Mouse (Mus musculus) yolk sac, embryonic 10.5 days (tissue): ENCODE data around the gene Emc4.

ENCODE experiments used
- DNase-seq: peaks from one replicate; pipeline ENCODE4 v3.0.0-alpha.2; 2017; ENCODE audit warnings: low spot score

Emc4 gene

DNA sequence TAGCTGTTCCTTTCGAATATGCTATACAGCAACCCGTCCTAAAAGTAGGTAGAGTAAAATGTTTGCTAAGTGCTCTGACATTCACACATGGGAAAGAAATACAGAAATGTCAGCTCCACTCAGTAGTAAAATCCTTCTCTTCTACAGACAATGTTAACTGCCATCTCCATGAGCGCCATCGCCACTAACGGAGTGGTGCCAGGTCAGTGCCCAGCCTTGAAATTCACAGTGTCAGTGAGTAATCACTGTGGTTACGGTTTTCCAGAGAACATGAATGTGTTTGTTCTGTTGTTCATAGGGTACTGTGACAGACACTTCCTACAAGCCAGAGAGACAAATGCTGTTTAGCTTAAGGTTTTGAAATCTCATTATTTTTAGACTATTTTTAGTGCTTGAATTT lies 30.6 kb downstream of the Emc4 start:
- no peak for DNase-seq

DNA sequence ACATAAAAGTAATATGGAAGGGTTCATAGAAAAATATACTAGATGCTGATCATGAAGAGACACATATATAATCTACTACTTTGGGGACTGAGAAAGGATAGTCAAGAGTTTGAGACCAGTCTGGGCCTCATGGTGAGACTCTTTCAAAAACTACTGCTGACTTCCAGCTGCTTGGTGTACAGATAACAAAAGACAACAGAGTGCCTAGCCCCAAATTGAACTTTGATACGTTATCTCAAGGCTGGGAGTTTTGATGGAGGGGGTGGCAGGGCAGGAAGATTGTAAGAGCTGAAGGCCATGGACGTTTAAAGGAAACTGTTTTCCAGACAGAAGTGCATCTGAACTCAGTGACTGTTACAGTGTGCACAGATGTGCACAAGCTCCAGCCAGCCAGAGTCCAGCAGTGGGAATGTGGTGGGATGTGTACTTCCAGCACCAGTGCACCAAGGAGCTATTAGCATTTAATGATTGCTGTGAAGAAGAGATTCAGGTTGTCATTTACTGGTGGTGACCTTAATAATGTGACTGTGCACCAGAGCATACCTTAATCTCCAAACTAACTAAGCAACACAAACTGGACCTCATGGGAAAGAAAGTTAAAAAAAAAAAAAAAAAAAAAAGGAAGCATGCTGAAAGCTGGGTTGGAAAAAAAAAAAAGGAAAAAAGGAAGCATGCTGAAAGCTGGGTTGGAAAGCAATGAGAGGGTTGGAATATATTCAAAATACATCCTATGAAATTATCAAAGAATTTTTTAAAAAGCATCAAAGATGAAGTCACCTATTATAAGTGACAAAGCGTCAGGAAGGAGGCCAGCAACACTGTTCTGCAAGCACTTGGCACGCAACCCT lies 35.6 kb downstream of the Emc4 start:
- DNase-seq = peak; percentile 19

DNA sequence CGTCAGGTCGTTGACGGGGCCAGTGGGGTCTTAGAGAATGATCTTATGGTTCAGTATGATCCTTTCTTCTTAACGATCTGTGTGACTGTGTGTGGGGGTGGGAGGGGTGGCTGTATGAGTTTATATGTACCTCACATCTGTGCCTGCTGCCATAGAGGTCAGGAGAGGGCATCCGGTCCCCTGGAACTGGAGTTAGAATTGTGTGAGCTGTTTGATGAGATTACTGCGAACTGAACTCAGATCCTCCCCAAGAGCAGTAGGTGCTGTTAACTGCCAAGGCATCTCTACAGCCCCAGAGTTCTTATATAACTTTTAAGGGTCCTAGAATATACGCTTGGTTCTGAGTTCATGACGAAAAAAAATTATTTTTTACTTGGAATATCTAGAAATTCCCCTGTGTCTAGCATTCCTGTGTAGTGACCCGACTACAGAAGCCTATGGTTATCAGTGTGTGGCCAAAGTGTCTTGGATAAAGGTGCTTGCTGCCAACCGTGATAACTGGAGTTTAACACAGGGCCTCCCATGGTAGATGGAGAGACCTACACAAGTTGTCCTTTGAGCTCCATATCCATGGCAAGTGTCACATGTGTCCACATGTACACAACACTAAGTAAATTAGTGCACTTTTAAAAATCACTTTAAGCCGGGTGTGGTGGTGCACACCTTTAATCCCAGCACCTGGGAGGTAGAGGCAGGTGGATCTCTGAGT lies 39.6 kb downstream of the Emc4 start:
- DNase-seq = no peak

DNA sequence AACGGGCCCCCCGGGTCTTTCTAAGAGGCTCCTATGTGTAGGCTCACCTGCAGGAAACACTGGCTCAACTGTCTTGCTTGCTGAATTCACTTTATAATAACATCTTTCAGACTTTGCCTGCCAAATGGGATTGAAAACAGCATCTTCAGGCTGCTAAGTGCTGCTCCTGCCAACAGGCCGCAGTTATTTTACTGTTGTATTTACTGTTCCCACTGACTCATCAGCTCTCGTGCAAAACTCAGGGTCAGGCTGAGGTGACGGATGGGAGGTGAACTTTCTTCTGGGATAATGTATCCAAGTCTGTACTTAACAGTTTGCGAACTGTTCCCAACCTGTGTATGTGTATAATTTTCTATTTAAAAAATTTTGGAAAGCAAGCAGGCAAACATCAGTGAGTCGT lies 48.9 kb downstream of the Emc4 start:
- DNase-seq = no peak

DNA sequence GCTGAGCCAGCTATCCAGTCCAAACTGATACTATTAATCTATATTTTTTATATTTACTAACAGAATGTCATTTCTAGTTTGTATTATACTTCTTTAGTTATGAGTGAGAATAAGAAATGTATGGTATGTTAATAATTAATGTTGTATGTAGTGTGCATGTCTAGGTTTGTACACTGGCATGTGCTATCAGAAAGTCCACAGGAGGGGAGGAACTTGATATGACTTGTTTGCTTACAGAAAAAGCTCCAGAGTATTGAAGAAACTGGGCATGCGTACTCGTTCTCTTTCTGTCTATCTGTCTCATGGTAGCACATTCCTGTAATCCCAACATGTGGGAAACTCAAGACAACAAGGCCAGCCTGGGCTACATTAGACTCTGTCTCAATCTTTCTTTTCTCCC lies 49.6 kb downstream of the Emc4 start:
- DNase-seq = no peak

DNA sequence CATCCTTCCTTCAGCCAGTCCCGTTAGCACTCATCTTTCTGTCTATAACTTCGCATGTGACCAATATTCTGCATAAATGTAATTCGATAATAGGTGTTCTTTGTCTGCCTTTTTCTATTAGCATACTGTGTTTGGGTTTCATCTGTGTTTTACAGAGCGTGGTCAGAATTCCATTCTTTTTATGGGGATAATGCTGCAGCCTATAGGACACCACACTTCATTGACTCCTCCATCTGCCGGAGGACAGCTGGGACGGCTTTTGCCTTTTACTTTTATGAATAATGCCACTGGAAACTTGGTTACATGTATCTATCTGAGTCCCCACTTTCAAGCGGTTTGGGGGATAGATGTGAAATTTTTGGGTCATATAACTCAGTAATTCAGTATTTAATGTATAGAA lies 52.2 kb downstream of the Emc4 start:
- DNase-seq = no peak
